Mouse (Mus musculus) spleen, postnatal 0 days (tissue): Measurements from ENCODE around the gene Gm7929. TPM values are rescaled to one million over a fixed set of nuclear protein-coding genes. Genes with fewer than 3 reads are reported as not detected.

ENCODE experiments used
- polyA plus RNA-seq: library from polyadenylated mRNA; unstranded; fragments of >200 nt; fragmentation: Nextera tagmentation; extraction: Ambion mirVana; gene quantifications from 2 replicates; pipeline ENCODE4 v1.2.1, GENCODE M21; 2015

Gene Gm7929
- polyA plus RNA-seq = not detected in 2 replicates

GRCm38 (mm10) chr14:41750514-41750913, at the start of gene Gm7929:
TSS of gene Gm7929 (minus strand) at chr14:41750614.

GRCm38 (mm10) chr14:41772341-41772740, 21.9 kb upstream of the Gm7929 start, which contains the start of gene Gm47189:
TSS of gene Gm47189 (minus strand) at chr14:41772441.

GRCm38 (mm10) chr14:41701785-41702184, 48.6 kb downstream of the Gm7929 start, which contains the start of gene Gm8068:
TSS of gene Gm8068 (minus strand) at chr14:41701885.

Other genes with a start within 250 kb of the Gm7929 start
- gene Gm7970, start 195.0 kb downstream of the Gm7929 start, polyA plus RNA-seq = not detected in 2 replicates
- not detected in 2 replicates for gene 1700049E17Rik2, start 177.4 kb downstream of the Gm7929 start, polyA plus RNA-seq
- gene Gm3072, start 126.0 kb downstream of the Gm7929 start, polyA plus RNA-seq = not detected in 2 replicates
- gene Gm3676, start 104.1 kb downstream of the Gm7929 start, polyA plus RNA-seq = not detected in 2 replicates
- gene Gm8068, start 48.7 kb downstream of the Gm7929 start, polyA plus RNA-seq = not detected in 2 replicates
- gene Gm47189, start 21.8 kb upstream of the Gm7929 start, polyA plus RNA-seq = not detected in 2 replicates
- gene Gm7980, start 156.7 kb upstream of the Gm7929 start, polyA plus RNA-seq = not detected in 2 replicates
- gene 1700049E17Rik1, start 174.3 kb upstream of the Gm7929 start, polyA plus RNA-seq = not detected in 2 replicates
- gene 1700024B05Rik, start 193.4 kb upstream of the Gm7929 start, polyA plus RNA-seq = not detected in 2 replicates
- gene Gm6401, start 217.3 kb upstream of the Gm7929 start, polyA plus RNA-seq = not detected in 2 replicates
- gene Gm3543, start 232.7 kb upstream of the Gm7929 start, polyA plus RNA-seq = not detected in 2 replicates